Mouse (Mus musculus) cortical plate, adult 2 months (tissue): Measurements from ENCODE around the gene Trp53rka.

ENCODE experiments used
- CTCF ChIP-seq: fragments of 200-500 bp; IDR thresholded peaks from 2 replicates; pipeline ENCODE4 v1.5.1; 2011; ENCODE audit warnings: mild to moderate bottlenecking, control low read depth, low read length; ENCODE audit not compliant: insufficient read depth; ENCODE audit errors: extremely low read depth
- POLR2A ChIP-seq: fragments of 200-500 bp; IDR thresholded peaks from 2 replicates; pipeline ENCODE4 v1.6.1; 2011; ENCODE audit warnings: mild to moderate bottlenecking, low read length, control low read depth; ENCODE audit not compliant: insufficient read depth; ENCODE audit errors: extremely low read depth

- TF ChIP-seq POLR2A (no peak), CTCF (no peak)
These were observed 40.7 kb upstream of the Trp53rka start for GRCm38 (mm10) chr2:165533789-165534188.
